Mouse (Mus musculus) G1E-ER4 (cell line): ENCODE measurements around the gene Pex19. TPM values are rescaled to one million over a fixed set of nuclear protein-coding genes. Genes with fewer than 3 reads are reported as not detected.

Source experiments
- GATA1 ChIP-seq: IDR thresholded peaks from one replicate; pipeline ENCODE4 v1.8.0; 2012; ENCODE audit warnings: low read length, inconsistent platforms
- polyA plus RNA-seq: library from polyadenylated mRNA; stranded (reverse); fragments of >175 nt; gene quantifications from 2 replicates; pipeline ENCODE4 v1.2.3, GENCODE M21; 2012

Pex19 gene
- polyA plus RNA-seq, result 9.8 and 29.7 TPM in 2 replicates

DNA sequence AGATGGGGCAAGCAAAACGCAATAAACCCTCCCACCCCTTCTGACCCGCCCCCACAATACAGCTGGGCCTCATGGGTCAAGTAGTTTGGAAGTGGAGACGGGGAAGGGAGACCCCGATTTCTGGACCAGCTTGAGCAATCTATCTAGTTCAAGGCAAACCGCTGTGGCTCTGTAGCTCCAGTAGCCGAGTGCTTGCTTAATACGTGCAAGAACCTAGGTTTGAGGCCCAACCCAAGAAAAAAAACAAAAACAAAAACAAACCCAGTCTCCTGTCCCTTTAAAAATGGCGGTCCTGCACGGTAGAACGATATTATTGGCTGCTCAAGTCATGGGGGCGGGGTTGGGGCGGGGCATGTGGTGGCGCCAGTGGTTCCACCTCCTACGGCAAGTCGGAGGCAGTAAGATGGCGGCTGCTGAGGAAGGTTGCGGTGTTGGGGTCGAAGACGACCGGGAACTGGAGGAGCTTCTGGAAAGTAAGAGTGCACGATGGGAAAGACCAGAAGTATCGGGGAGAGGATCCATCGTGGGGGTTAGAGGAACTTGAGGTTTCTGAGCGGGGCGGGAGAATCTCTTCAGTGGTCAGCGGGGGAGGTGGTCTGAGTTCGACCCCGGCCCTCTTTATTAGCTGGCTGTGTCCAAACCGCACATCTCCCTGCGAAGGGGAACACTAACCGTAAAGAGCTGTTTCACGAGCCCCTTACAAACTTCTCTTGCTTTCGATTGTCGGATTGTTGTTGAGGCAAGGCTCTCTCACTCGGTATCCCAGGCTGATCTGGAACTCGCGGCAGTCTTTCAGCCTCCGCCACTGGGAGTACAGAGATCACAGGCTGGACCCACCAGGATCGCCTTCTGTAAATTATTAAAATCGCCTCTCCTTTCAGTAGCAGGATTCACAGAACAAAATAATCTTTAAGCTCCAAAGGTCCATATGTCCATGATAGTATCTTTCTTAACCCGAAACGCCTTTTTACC is at the start of gene Pex19:
Gene Pex19 (plus strand): TSS at position 380 of the 972 bp plus-strand sequence.
- TF ChIP-seq GATA1, result no peak

DNA sequence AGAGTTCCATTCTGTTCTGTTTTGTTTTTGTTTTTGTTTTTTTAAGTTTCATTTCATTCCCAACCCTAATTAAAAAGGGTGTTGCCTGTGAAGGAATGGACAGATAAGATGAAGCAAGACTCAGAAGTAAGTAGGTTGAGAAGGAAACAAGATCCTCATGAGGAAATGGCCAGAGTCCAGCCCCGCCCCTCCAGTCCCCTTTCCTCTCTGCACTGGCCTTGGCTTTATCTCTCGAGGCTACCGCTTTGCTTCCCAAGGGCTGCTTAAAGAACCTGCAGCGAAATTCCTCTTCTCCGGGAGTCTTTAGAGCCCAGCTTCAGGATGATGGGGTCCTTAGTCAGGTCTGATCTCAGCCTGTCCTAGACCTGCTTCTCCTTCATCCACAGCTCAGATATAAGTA is 48.6 kb upstream of the Pex19 start:
- no peak for TF ChIP-seq GATA1

DNA sequence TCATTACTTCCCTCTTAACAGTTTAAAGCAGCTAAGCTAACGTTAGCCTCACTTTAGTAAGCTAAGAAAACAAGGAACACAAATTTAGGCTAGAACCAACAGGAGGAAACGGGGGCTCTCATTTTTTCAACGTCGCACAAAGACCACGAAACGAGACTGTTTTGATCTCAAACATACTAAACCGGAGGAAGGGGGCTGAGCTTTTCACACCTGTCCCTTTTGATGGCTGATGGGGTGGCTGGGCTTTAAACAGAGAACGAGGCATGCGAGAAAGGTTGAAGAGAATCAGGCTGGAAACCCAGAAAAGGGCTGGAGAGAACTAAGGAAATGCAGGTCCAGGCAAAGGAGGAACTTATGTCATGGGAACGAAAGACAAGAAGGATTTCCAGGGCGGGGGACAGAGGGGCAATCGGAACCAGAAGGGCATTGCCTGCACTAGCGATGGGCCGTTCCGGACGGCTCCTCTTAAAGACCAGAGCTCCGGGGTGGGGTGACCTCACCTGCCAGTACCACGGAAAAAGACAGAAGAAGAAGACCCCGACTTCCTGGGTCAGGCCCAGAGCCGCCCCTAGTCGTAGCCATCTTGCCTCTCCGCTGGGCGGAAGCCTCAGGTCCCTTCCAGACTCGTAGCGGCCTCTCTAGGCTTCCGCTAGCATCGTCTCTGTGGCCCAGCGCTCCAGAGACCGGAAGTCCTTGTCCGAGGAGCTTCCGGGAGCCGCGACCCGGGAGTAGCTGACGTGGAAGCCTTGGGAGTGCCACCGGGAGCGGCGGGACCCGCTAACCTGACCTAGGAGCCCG is 44.3 kb upstream of the Pex19 start, which contains the start of the genes Copa and Ncstn:
Gene Copa (plus strand): TSS at position 429 of the 798 bp plus-strand sequence.
Gene Ncstn (minus strand): TSS at position 695 of the 798 bp plus-strand sequence.
- TF ChIP-seq GATA1, result no peak

DNA sequence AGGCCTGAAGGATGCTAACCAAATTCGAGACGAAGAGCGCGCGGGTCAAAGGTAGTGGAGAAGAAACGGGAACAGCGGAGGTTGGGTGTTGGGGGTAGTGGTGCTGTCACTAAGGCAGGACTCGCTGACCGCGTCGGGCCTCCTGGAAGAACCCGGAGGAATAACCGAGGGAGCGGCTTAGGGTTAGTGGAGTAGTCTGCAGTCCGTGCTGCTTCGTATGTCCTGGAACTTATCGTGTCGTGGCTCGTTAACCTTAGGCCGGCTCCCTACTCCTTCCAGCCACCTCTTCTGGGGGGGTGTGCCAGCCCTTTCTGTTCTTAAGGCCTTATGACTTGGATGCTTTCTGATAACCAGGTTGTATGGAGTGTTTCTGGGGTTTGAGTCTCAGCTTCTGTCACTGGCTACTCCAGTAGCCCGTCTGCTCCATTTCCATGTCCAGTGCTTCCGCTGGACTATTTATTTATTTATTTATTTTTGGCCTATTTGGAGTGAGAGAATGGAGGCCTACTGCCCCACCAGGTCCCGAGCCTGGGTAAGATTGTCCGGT is 43.6 kb upstream of the Pex19 start:
- TF ChIP-seq GATA1, result no peak

DNA sequence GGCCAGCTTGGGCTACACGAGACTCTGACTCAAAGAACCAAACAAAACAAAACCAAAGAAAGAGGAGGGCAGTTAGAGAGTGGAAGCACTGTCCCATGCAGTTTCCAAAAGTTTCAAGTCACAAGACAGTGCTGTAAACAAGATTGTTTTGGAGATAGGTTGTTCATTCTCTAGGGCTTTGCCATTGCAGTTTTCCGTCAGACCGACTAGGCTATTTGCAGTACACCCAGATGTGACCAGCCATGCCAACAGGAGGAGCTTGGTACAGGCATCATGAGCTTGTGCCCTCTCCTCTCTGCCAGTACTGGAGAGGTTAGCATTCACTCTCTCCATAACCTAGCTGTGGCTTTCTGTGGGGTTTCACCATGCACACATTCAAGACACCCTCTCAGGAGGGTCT is 33.0 kb upstream of the Pex19 start:
- no peak for TF ChIP-seq GATA1

DNA sequence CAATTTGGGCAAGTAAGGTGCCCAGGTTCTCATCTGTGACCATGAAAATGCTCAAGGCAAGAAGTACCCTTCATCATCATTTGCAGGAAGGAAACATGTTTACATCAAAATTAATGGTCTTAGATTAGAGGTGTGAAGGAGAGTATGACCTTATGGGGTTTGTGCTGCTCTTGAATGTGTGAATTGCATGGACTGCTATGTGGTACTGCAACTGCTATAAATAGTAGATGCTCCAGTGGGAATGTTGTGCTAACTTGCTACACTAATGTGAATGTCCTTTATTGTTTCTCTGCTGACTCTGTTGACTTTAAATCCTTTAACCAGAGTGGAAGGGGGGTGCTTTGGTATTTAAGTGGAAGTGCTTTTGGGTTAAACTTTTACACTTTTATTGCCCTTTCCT is 32.3 kb upstream of the Pex19 start:
- TF ChIP-seq GATA1, result no peak

DNA sequence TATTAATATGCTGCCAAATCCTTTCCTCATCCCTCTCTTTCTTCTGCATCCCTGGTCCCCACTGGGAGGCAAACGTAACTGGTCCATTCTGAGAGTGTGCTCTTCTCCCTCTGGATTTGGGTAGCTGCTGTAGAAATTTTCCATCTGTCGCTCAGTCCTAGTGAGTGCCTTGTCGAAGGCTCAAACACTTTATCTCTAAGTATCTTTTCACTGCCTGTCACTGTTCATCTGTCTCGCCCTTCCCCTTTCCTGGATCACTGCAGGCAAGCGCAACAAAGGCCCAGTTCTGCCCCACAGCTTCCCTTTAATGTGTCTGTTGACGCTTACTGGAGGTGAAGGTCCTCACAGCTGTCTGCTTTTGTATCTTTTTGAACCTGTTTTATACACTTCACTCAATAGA is 31.4 kb upstream of the Pex19 start:
- no peak for TF ChIP-seq GATA1

DNA sequence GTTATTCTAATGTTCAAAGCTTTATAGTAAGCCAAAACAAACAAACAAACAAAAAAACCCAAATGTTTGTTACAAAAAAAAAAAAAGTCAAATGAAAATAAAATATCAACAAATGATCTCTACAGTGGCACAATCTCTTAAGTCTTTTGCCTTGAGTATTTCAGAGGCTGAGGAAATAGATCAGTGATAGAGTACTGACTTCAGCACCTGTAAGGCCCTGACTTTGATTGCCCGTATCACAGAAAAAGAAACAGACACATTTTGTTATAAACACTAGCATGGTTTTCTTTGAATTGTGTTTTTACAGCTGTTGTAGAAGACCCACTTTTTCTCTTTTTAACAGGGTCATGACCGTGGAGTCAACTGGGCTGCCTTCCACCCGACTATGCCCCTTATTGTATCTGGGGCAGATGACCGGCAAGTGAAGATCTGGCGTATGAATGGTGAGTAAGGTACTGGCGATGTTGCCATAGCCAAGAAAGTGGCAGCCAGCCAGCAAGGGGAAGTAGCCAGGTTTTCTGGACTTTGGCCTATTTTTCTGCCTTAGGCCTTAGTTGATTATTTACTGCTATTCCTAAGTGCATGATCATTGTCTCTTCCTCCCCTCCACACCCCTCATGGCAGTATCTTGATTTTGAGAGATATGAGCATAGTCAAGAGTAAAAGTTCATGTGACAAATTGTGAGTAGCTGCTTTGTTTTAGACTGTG is 27.1 kb upstream of the Pex19 start:
- no peak for TF ChIP-seq GATA1

DNA sequence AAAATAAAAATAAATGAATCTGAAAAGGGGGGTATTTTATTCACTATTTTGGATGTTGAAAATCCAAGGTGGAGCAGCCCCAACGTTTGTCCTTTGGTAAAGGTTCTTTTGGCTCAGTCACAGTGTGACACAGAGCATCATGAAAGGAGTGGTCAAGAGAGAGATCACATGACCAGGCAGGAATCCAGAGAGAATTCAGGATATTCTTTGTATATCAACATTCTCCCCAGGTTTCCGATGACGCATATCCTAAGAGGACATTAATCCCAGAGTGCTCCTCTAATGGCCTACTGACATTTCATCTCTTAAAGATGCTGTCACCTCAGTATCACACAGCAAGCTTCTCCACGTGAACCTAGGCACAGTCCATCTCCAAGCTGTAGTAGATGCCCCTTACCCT is 22.9 kb upstream of the Pex19 start:
- TF ChIP-seq GATA1, result no peak

DNA sequence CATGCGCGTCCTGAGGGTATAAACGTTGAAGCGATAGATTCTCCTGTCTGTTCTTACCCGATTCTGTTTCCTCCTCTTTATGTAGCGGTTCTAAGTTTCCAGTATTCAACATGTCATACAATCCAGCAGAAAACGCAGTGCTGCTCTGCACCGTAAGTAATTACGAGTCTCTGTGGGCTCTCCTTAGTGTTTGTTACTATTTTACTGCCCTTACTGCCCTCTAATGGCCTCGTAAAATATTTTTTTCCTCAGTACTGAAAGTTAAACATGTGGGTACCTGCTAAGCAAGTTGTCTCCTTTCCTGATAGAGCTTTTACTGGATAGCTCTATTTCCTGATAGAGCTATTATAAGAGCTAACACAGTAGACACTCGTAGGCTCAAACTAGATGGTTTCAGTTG is 21.5 kb upstream of the Pex19 start:
- no peak for TF ChIP-seq GATA1

DNA sequence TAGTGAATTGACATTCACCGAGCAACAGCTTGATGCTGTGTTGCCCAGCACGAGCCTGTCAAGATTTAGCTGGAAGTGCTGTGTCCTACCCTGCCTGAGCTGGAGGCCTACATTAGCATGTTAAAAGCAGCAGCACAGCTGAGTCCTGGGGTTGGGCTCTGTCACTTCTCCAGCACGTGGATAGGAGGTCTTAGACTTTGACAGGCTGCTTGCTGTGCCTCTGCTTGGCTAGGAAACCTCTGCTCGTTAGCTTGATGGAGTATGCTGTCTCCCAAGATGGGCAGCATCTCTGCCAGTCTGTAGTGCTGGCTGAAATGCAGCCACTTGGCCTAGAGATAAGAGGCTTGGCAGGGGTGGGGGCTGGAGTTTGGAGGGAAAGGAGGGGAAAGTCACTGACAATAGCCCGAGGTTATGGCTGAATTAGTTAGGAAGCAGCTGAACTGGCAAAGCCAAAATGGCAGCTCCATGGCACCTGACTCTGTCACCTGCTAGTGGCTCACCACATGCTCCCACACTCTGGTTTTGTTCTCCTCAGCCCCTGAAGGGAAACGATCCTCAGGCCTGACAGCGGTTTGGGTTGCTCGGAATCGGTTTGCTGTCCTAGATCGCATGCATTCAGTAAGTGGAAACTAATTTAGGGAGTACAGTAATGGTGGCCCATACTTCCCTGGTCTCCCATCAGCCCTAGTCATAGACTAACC is 18.6 kb upstream of the Pex19 start:
- TF ChIP-seq GATA1, result no peak

DNA sequence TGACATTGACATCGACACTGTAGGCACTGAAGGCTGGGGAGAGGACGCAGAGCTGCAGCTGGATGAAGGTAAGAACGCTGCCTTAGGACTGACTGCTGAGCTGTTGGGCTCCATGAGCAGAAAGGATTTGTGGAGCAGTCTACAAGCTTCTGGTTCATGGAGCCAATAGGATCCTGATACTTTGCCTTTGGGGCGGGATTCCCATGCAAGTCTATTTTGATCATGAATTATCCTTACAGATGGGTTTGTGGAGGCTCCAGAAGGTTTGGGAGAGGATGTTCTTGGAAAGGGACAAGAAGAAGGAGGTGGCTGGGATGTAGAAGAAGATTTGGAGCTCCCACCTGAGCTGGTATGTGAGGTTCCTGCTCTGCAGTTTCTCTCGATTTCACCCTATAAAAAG is 9.6 kb upstream of the Pex19 start:
- no peak for TF ChIP-seq GATA1

DNA sequence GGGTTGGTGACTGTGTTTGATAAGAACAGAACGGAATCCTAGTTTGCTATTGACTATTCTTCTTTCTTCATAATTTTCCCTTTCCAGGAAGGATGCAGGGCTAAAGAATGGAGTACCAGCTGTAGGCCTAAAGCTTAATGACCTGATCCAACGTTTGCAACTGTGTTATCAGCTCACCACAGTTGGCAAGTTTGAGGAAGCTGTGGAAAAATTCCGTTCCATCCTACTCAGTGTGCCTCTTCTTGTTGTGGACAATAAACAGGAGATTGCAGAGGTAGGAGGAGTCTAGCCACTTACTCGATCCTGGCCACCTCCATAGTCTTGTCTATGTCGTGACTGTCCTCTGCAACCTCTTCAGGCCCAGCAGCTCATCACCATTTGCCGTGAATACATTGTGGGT is 7.5 kb upstream of the Pex19 start:
- TF ChIP-seq GATA1, result no peak

DNA sequence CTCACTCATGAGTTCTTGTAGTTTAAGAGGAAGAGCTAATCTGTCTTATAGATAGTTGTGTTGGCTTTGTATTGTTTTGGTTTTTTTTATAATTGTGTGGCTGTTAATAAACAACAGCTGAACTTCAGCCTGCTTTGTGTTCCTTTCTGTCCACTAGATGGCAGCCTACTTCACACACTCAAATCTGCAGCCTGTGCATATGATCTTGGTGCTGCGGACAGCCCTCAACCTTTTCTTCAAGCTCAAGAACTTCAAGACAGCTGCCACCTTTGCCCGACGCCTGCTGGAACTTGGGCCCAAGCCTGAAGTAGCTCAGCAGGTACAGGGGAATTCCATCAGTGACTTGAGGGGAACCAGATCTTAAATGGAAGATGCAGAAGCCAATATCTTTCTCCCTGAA is 6.8 kb upstream of the Pex19 start:
- TF ChIP-seq GATA1, result no peak

DNA sequence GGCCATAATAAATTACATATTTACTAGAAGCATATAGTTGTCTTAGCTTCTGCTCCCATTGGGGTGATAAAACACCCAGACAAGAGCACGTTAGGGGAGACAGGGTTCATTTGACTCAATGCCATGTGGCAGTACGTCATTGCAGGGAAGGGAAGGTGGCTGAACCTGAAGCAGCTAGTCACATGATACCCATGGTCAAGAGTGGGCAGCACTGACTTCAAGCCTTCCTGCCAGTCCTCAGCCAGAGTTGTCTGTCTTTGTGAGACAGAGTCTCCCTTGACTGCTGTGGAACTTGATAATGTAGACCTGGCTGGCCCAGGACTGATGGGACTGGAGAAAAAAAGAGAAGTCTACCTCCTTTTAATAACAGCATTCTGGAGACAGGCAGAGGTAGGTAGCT is 3.9 kb upstream of the Pex19 start:
- no peak for TF ChIP-seq GATA1
